Mouse (Mus musculus) spleen, postnatal 14 days (tissue): ENCODE results near the gene R3hdm4.

ENCODE experiments used
- DNase-seq, 2 experiments: peaks; one replicate each; pipeline ENCODE4 v3.0.0; 2021 to 2022; ENCODE audit warnings: low spot score in 2 of 2

The R3hdm4 gene

DNA sequence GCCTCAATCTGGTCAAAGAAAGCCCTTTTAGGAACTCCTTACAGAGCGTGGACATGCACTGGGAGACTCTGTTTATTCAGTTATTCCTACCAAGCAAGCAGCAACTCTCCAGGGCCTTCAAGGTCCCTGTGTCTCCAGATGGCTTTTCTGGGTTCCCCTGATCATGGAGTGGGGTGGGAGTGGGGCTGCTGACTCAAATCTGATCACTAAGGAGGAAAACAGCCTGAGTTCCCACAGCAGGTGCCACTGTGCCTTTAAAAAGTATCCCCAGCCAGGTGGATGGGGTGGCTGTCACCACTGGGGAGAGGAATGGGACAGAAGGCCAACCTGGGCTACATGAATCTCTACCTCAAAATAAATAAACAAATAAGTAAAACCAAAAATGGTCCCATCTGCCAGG lies 22.0 kb upstream of the R3hdm4 start:
- DNase-seq = no peak

DNA sequence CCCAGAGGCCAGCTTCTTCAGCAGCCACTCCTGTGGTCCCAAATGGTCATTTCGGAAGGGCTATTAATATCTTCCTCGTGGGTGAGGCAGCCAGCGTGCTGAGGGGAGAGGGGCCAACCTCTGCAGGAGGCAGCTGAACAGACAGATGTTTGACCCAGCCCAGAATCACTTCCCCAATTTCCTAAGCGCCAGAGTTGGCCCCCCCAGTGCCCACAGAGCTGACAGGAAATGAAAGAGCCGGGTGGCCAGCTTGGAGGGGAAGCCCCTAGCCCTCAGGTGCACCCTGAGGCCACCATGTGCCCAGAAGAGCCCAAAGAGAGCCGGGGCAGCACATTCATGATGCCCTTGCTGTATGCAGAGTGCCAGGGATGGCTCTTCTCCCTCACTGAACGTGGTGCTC lies 19.7 kb upstream of the R3hdm4 start:
- DNase-seq = peak; percentile 55 to 69

DNA sequence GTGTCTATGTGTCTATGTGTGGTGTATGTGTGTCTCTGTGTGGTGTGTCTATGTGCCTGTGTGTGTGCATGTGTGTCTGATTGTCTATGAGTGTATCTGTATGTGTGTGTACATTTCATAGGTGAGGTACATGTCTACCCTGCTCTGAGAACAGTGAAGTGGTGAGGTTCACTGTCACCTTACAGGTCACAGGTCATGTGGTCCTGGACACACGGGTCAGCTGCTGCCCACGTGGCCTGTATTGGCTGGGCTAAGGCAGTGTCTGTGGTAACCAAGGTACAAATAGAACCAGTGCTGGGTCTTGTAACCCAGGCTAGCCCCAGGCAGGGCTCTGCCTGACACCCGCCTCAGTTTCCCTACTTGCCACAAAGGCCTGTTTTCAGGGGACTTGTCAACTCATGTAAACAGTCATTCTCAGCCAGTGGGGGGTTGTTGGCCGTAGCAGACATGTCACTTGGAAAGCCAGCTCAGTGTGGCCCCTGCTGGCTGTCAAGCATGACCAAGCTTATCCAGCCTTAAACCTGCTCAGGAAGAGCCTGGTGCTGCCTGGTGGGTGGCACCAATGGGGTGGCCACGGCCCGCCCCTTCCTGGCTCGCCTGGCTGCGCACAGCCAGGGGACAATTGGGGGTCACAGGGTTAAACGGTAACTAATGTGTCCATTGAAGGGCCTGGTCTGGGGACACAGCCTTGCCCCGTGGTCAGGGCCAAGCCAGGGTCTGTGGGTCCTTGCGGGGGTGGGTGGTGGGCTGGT lies 16.9 kb upstream of the R3hdm4 start:
- no peak for DNase-seq

DNA sequence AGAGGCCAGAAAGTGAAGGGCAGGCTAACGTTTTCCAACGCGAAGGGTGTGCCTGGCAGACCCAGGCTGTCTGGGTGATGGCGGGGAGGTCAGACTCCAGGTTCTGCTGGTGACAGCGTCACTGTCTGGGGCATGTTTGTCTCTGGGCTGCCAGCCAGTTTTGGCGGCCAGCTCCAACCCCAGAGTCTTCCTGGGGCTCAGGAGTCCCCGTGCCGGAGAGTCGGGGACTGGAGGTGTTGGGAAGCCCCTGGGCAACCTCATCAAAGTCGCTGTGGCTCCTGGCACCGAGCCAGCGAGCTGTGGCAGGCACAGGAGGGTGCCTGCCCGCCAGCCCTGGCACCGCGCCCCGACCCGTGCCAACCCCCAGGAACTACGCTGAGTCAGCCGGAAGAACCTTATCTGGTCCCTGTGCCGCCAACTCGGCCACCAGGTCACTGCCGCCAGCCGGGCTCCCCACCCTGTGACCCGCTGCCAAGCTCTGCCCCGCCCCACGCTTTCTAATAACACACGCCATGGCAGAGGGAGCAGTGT lies 16.0 kb upstream of the R3hdm4 start:
- peak; percentile 82 to 84 for DNase-seq

DNA sequence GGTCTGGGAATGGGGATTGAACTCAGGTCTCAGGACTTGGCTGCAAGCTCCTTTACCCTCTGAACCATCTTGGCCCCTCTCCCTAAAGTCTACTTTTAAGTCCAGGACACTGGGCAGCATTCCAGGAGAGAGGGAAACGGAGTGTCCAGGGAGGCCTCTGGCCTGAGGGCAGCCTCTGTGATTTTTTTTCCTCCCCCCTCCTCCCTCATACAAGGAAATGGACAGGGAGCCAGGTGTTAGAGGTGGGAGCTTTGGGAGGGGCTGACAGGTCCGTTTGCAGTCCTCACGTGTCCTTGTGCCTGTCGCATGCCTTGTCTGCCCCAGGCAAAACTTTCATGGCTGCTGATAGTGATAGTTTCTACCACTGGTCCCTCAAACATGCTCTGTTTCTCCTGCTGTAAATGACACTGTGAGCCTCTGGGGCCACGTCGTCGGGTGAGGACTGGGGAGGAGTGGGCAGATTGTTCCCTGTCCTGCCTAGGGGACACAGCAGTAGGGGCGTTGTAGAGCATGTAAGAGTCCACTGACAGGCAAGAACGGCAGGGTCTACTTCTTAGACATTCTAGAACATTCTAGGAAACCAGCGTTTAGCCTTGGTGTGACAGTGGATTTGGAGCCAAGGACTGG lies 15.4 kb upstream of the R3hdm4 start:
- no peak for DNase-seq

DNA sequence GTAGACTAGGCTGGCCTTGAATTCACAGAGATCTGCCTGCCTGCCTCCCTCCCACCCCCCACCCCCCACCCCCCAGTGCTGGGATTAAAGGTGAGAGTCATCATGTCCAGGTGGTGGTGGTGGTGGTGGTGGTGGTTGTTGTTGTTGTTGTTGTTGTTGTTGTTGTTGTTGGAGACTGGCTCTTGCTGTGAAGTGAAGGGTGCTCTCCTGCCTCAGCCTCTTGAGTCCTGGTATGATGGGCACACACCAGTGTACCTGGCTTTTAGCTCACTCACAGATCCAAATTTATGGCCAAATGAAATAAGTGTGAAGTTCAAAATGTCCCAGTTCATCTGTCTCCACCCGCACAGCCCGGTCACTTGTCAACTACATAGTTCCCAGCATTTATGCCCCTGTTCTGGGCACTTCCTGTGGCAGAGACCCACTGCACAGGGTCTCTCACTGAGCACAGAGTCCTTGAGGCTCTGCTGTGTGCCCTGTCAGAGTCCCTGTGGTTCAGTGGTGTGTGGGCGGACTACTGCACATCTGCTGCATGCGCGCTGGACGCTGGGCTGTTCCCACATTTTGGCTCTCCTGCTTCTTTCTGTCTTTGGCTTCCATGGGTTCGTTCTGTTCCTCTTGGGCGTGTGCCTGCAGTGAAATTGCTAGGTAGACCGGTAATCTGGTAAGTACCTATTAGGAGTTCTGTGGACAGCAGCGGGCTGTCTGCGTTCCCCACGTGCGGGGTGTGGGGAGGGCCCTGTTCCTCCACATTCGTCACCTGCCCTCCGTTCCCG lies 14.0 kb upstream of the R3hdm4 start:
- DNase-seq = no peak

DNA sequence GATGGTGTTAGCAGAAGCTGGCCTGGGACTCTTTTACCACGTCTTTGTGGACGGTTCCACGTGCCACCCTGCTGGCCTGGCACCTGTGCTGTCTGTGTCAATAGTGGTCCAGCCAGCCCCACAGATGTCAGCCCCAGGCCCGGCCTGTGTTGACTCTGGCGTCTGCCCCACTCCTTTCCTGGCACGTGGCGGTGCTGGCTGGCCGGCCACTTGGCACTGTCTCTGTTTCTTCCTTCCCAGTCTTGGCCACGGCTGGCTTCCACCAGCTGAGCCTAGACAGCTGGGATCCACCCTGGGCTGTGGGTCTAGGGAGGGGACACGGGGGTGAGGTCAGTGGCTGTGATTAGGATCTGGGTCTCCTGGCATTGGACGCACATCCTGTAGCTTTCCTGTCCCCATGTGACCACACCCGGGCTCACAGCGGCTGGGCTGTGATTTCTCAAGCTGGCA lies 13.3 kb upstream of the R3hdm4 start:
- no peak for DNase-seq

DNA sequence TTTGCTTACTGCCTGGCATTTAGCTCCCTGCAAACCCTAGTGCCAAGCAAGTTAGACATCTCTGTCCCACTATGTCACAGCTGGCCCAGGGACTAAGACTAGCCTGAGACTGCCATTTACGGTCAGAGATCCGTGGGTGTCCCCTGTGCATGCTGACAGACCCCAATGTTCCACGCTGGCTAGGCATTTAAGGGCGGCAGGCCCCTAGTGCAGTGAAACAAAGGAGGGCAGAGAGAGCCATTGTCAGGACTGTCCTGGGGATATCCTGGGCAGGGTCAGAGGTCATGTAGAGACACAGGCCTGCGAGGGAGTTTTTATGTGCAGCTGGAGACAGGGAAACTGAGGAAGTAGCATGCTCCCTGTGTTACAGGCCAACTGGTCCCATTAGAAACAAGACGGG lies 12.9 kb upstream of the R3hdm4 start:
- DNase-seq = no peak

DNA sequence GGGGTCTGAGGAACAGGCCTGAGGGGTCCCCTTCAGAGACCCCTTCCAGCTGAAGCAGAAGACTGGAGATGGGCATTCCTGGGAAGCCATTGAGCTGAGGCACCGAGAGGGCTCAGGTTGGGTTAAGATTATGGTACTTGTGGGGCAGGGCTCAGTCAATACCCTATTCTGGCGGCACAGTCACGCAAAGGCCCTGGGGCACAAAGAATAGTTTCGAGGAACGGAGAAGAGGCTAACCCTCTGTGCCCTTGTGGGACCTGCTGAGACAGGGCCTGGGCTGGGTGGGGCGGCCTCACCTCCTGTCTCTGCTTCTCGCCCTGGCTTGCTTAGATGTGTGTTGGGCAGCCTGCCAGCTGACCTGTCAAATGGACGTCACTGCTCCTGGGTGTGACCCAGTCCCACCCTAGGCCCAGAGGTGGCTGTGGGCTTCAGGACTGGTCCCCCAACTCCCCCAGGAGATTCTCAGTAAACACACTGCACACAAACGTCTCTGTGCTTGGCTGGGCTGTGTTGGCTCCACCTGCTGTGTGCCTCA lies 12.2 kb upstream of the R3hdm4 start:
- no peak for DNase-seq

DNA sequence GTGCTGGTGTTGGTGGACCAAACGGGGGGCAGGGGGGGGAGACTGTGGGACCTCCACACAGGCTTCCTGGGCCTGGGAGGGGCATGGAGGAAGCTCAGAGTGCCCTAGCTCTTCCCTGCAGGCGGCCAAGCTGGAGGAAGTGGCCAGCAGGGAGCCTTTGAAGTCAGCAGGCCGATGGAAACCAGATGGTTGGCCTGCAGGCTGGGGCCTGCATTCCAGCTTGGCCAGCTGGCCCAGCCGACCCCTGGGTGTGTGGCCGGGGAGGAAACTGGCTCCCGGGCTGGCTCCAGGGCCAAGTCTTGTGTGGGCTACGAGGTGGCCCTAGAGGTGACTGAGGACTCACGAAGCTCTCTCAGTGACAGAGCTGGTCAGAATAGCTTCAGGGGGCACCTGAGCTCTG lies 11.7 kb upstream of the R3hdm4 start:
- no peak for DNase-seq

DNA sequence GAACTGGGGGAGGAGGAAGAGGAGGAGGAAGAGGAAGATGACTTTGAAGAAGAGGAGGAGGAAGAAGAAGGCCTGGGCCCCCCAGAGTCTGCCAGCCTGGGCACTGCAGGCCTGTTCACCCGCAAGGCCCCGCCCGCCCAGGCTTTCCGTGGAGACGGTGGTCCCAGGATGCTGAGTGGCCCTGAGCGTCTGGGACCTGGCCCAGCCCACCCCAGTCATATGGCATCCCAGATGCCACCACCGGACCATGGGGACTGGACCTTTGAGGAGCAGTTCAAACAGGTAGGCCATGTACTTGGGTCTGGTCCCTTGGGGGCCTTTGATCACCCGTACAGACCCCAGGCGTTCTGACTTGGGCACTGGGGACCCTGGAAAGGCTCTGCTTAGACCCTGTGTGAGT lies 10.8 kb upstream of the R3hdm4 start:
- DNase-seq = no peak

DNA sequence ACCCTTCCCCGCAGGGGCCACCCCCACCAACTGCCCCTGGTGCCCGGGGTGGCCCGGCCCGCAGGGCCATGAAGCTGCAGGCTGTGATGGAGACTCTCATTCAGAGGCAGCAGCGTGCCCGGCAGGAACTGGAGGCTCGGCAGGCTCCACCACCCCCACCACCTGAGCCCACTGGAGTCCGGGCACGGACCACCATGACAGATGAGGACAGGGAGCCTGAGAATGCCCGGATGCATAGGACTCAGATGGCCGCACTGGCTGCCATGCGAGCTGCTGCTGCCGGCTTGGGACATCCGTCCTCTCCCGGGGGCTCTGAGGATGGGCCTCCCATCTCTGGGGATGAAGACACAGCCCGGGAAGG lies 9.8 kb upstream of the R3hdm4 start:
- DNase-seq = no peak

DNA sequence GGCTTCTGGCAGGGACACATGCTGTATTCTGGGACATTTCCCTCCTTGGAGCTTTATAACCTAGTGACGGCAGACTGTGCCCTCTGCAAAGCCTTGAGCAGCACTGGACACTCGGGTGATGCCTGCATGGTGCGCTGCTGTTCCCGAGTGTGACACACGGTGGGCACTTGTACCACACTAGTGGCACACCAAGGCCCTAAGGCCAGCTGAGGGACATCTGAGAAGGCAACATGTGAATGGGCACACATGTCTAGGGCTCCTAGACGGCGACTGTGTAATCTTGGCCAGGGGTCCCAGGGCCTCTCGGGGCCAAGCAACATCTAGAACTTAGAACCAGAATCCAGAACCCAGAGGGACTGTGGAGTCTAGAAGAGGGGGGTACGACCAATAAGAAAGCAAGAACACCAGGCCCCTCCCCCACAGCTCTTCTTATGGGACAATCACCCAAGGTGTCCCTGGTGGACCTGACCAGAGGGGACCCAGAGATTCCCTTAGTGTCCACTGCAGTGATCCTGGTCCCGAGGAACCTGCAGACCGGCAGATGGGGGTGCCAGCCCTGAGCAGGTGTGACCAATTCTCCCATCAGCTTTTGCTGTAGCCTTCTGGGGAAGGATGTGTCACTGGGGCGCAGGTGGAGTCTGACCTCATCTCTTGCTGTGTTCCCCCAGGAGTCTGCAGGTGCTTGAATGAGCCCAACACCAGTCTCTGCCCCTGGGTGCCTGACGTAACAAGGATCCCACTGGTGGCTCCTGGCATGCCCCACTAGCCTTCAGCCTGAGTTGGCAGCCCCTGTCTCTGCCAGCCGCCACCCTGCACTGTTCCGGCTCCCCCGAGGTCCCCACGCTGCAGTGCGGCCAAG lies 9.2 kb upstream of the R3hdm4 start:
- DNase-seq = no peak

DNA sequence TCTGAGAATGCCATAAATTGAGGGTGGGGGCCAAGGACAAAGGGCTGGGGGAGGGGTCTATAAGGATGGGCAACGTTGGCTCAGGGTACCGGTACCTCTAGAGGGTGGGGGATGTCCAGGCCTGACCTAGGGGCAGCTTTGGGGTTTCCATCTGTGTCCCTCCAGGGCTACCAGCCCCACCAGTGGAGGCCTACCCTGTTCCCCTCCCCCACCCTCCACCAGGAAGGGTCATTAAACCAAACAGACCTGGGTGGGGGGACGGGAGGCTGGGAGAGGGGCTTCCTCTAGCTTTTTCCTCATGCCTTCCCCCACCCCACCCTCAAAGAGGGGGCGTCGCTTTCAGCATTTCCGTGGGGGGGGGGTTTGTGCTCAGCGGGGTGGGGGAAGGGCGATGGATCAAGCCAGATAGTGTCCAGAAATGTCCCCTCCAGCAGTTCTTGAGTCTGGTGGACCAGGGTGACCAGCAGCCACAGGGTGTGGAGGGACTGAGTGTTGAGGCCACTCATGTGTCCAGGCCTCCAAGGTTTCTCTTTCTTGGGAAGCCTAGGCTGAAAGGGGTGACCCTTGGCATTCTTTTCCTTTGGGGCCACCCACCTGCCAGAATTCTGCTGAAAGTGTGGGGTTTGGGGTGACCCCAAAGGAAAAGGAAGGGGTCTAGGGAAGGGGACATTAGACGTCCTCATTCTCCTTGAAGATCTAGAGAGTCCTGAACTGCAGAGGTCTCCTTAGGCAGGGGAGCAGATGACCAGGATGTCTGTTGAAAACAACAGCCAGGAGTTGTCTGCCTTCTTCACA lies 8.1 kb upstream of the R3hdm4 start:
- no peak for DNase-seq

DNA sequence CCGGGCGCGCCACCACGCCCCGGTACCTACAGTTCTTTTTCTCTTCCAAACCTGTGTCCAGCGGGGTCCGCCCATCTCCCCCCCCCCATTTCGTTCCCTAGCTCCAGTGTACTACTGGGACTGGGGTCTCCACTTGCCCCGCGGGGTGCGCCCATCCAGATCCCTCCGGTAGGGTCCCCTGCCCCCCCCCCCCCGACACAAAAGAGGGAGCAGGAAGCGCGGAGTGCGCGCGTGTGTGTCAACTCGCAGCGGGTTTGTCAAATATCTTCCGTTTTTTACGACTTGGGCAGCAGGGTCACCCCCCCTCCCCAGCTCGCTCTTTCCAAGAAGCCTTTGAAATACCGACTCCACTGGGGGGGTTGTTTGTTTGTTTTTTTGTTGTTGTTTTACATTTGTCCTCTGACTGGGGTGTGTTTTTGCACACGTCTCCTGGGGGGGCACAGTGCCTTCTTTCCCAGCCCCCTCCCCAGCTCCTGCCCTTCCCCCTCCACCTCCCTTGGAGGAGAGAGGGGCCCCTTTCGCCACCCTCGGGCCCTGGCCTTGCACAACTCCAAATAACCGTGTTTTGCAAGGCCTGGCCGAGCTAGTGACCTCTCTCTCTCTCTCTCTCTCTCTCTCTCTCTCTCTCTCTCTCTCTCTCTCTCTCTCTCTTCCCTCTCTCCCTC lies 7.2 kb upstream of the R3hdm4 start:
- no peak for DNase-seq

DNA sequence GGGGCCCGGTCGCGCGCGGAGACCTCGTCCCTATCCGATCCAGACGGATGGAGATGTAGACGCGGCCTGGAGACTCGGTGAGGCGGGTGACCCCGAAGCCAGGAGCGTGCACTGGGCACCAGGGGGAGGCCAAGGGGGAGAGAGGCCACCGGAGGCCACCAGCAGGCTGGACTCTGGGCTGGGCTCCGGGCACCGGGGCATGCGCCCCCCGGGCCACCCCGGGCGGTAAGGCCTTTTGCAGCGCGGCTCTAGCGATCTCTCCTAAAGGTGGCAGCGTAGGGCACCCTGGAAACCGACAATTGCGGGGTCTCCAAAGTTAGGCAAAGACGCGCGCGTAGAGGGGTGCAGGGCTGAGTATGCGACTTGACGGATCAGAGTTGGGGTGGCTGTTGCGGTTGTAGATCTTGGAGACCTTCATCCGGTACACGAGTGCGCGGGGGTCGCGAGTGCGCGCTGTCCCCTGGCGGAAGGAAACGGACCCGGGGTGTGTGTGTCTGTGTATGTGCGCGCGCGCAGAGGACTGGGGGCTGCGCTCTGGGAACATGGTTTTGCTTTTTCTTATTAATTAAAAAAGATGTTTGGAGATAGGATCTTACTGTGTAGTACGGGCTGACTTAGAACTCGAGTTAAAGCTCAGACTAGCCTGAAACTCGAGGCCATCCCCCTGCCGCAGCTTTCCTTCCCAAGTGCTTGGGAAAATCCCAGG lies 6.5 kb upstream of the R3hdm4 start:
- peak; percentile 33 to 58 for DNase-seq

DNA sequence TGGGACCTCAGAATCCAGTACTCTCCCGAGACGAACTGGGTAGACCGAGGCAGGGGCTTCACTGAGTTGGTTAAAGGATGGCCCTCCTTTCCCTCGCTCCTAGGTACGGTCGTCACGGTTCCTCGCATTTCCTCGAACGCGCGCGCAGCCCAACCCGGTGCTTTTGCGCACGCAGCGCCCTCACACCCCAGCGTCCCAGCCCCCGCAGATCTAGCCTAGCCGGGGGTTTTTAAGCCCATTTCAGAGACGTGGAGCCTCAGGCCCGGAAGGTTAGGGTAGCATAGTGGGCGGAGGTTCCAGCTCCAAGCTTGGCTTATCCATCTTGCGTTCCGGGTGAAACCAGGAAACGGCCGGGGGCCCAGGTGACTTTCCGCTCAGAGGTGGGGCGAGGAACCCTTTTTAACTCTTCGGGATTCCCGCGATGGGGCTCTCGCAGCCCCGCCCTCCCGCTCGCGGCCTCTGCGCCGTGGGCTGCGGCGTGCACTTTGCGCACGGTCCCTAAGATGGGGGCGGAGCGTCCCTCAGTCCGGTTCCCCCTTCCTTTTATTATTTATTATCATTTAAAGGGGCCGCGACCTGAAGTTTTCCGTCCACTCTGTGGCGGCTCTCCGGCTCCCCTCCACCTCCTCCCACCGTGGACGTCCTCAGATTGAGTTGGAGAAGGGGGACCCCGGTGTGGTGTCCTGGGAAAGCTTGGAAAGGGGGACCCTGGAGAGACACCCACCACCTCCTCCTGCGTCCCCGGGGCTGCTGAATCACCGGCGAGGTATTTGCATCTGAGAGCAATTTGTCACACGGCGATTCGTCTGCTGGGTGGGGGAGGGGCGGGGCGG lies 5.7 kb upstream of the R3hdm4 start, which contains the start of gene Arid3a:
Gene Arid3a, plus strand, starts transcription at position 553 of the 833 bp plus-strand sequence.
- DNase-seq = peak; percentile 81 to 84

DNA sequence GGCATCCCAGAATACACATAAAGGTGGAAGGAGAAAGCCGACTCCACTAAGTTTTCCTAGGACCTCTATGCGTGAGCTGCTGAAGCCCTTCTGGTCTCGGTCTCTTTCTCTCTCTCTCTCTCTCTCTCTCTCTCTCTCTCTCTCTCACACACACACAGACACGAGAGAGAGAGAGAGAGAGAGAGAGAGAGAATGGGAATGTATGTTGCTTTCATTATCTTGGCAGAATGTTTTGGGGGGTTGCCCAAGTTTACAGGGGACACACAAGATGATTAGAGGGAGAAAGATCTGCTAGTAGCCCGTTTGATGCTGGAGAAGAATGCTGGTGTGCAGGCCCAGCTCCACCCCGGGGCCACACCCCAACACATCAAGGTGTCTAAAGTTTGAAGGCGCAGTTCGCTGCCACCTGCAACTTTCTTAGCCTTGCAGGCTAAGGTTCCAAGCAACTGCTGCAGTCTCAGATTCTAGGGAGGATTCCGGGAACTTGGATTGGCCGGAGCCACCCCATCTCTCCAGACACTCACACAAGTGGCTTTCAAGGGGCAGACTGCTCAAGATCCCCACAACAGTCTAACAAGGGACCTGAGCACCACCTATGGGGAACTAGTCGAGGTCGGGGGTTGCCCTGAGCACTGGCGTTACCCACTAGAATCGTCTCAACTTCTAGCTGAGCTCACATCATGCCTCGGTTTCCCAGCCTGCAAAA lies 4.9 kb upstream of the R3hdm4 start:
- DNase-seq = no peak
